In genomic region chrX:36221366-36221765, GRCm38 (mm10) we compare ENCODE assay signal across 12 mouse cellular contexts. TPM values are rescaled to one million over a fixed set of nuclear protein-coding genes. Genes with fewer than 3 reads are reported as not detected.
DNase-seq lines count a peak whose midpoint lies in the region; ATAC-seq and TF ChIP-seq lines count a peak whose summit lies in the region.
"Had no signal": no experiment of that assay in that cellular context is flagged by ENCODE, and none has a peak within 500 bp of the region (broad histone marks: within the 10 kb centered on the region; RNA-seq: fewer than 3 reads in every experiment).

No protein-coding gene starts in this region.

- H3K79me2 ChIP-seq in liver, adult 2 months (ENCODE audit: control insufficient read depth, insufficient read depth, low read length), result no peaks in the 10 kb centered on the region

- H3K9ac ChIP-seq in liver, adult 2 months (ENCODE audit: low read depth, low read length), result no peak overlapping the region
- no peak overlapping the region for H3K9ac ChIP-seq in liver, embryonic 11.5 days (ENCODE audit: low read depth, low read length)
- H3K9ac ChIP-seq: heart, embryonic 12.5 days; lung, embryonic 14.5 days had no signal

- no peak overlapping the region for H3K4me3 ChIP-seq in liver, adult 2 months (ENCODE audit: insufficient read depth, low read depth, low read length)
- H3K4me3 ChIP-seq in liver, embryonic 11.5 days (ENCODE audit: low read depth, low read length), result no peak overlapping the region
- H3K4me3 ChIP-seq in E14TG2a.4 (replicated peaks; ENCODE audit: low read length), result no peak overlapping the region
- H3K4me3 ChIP-seq: heart, embryonic 12.5 days; hindbrain, embryonic 10.5 days had no signal

- DNase-seq in liver, adult 2 months (ENCODE audit: extremely low read depth, low read depth, low spot score), result no peak
- DNase-seq in liver, embryonic 11.5 days (ENCODE audit: low spot score), result no peak
- DNase-seq in T-cell, adult 2 months (ENCODE audit: low spot score), result peak; percentile 0
- DNase-seq in thymus, postnatal 14 days, result peak; percentile 20
- no peak for DNase-seq in lung, adult 18-20 months
- DNase-seq in kidney, adult 18-20 months, result no peak
- DNase-seq: cerebellum, adult 9-11 months; lung, embryonic 14.5 days had no signal

- H3K27ac ChIP-seq in liver, adult 2 months (replicated peaks; ENCODE audit: insufficient read depth, low read depth, low read length), result no peak overlapping the region
- no peak overlapping the region for H3K27ac ChIP-seq in liver, embryonic 11.5 days (ENCODE audit: low read depth, low read length)
- H3K27ac ChIP-seq: hindbrain, embryonic 10.5 days had no signal

- no peak for ATAC-seq in liver, embryonic 11.5 days (replicated peaks; ENCODE audit: low FRiP score)

- no peaks in the 10 kb centered on the region for H3K9me3 ChIP-seq in liver, embryonic 11.5 days (ENCODE audit: control insufficient read depth, low read length)
- no peaks in the 10 kb centered on the region for H3K9me3 ChIP-seq in E14TG2a.4 (ENCODE audit: low read length)
- H3K9me3 ChIP-seq: heart, embryonic 12.5 days; hindbrain, embryonic 10.5 days had no signal

- no peaks in the 10 kb centered on the region for H3K27me3 ChIP-seq in liver, adult 2 months (ENCODE audit: control insufficient read depth, insufficient read depth, low read length)
- no peaks in the 10 kb centered on the region for H3K27me3 ChIP-seq in liver, embryonic 11.5 days (replicated peaks; ENCODE audit: control insufficient read depth, insufficient read depth, low read length)
- no peaks in the 10 kb centered on the region for H3K27me3 ChIP-seq in E14TG2a.4 (ENCODE audit: insufficient read depth, low read length)
- H3K27me3 ChIP-seq: heart, embryonic 12.5 days had no signal

- H3K36me3 ChIP-seq in liver, adult 2 months (ENCODE audit: control insufficient read depth, insufficient read depth, low read length), result no peaks in the 10 kb centered on the region
- no peaks in the 10 kb centered on the region for H3K36me3 ChIP-seq in liver, embryonic 11.5 days (ENCODE audit: control insufficient read depth, insufficient read depth, low read length)
- no peaks in the 10 kb centered on the region for H3K36me3 ChIP-seq in E14TG2a.4 (ENCODE audit: insufficient read depth, low read length)
- H3K36me3 ChIP-seq: heart, embryonic 12.5 days; hindbrain, embryonic 10.5 days had no signal

- H3K4me2 ChIP-seq in liver, embryonic 11.5 days, result no peak overlapping the region
- H3K4me2 ChIP-seq: heart, embryonic 12.5 days; lung, embryonic 14.5 days had no signal

- no peaks in the 10 kb centered on the region for H3K4me1 ChIP-seq in liver, adult 2 months (ENCODE audit: control insufficient read depth, insufficient read depth, low read length)
- no peaks in the 10 kb centered on the region for H3K4me1 ChIP-seq in liver, embryonic 11.5 days (replicated peaks; ENCODE audit: control insufficient read depth, insufficient read depth, low read length)
- H3K4me1 ChIP-seq in E14TG2a.4 (replicated peaks; ENCODE audit: low read depth, low read length), result no peaks in the 10 kb centered on the region
- H3K4me1 ChIP-seq: heart, embryonic 12.5 days; hindbrain, embryonic 10.5 days had no signal

- TF ChIP-seq POLR2A in liver, adult 2 months (IDR thresholded peaks at IDR 0.05; ENCODE audit: extremely low read depth, insufficient read depth, low read length), result no peak

- TF ChIP-seq CTCF in liver, adult 2 months (IDR thresholded peaks at IDR 0.05; ENCODE audit: low read depth, low read length), result peak; percentile 37
- TF ChIP-seq CTCF in E14TG2a.4 (conservative IDR thresholded peaks at IDR 0.05; ENCODE audit: low read length), result peak; percentile 35

- WGBS in liver, adult 2 months, result 61% methylated on average over 2 of the region's 2 CpGs
- 45% methylated on average over 2 of the region's 2 CpGs for WGBS in liver, embryonic 11.5 days

RNA-seq across cellular contexts. Expression of gene Zcchc12, which starts 25.7 kb away (rescaled TPM):
- not detected in 2 replicates for total RNA-seq in liver, adult 2 months (2014; rRNA removed)
- not detected in 2 replicates for polyA plus RNA-seq in liver, adult 2 months (2012; rRNA removed)
- 3.8 and 4.6 TPM in 2 replicates for polyA plus RNA-seq in liver, embryonic 11.5 days (2014; fragmentation: Nextera tagmentation; extraction: Ambion mirVana)
- total RNA-seq: megakaryocyte-erythroid progenitor cell, adult 5-6 weeks had no signal

Comparison
In these comparisons a context has a peak if more than half of its experiments do, and no peak if none do; other contexts are left out.
1. DNase-seq: peak in T-cell, adult 2 months (single experiment) and thymus, postnatal 14 days (single experiment); none in liver, adult 2 months (single experiment), liver, embryonic 11.5 days (single experiment), lung, adult 18-20 months (0 of 2) and kidney, adult 18-20 months (single experiment).